Mouse (Mus musculus) cerebellum, adult 18-20 months (tissue): ENCODE results near the gene Lat2.

Experiments
- DNase-seq, 2 experiments: peaks; one replicate each; pipeline ENCODE4 v3.0.0; 2021

The Lat2 gene

GRCm38 (mm10) chr5:134611810-134612521 lies 2.9 kb downstream of the Lat2 start:
- no peak for DNase-seq

- DNase-seq: no peak
Measured at GRCm38 (mm10) chr5:134609916-134610643, 4.7 kb downstream of the Lat2 start.

- DNase-seq: no peak
Measured at GRCm38 (mm10) chr5:134607121-134607520, 7.7 kb downstream of the Lat2 start.

- DNase-seq: no peak
Measured at GRCm38 (mm10) chr5:134606314-134606713, 8.5 kb downstream of the Lat2 start.

- DNase-seq: no peak
Measured at GRCm38 (mm10) chr5:134604376-134604775, 10.4 kb downstream of the Lat2 start.

- no peak for DNase-seq
Measured at GRCm38 (mm10) chr5:134597711-134598110, 17.1 kb downstream of the Lat2 start.

- DNase-seq: no peak
Measured at GRCm38 (mm10) chr5:134593093-134593492, 21.7 kb downstream of the Lat2 start.

GRCm38 (mm10) chr5:134592026-134592581 lies 22.7 kb downstream of the Lat2 start:
- DNase-seq: peak; percentile 34 to 39

- DNase-seq: no peak
Measured at GRCm38 (mm10) chr5:134589900-134590299, 24.9 kb downstream of the Lat2 start.

GRCm38 (mm10) chr5:134584798-134585197 lies 30.0 kb downstream of the Lat2 start:
- DNase-seq: no peak

- DNase-seq: no peak
Measured at GRCm38 (mm10) chr5:134583884-134584213, 31.0 kb downstream of the Lat2 start.

GRCm38 (mm10) chr5:134583006-134583883 lies 31.6 kb downstream of the Lat2 start:
- DNase-seq: peak in 1 of 2 experiments; percentile 12

GRCm38 (mm10) chr5:134582221-134582907 lies 32.5 kb downstream of the Lat2 start:
- DNase-seq: peak; percentile 97 to 99

- no peak for DNase-seq
Measured at GRCm38 (mm10) chr5:134581146-134581545, 33.7 kb downstream of the Lat2 start, which contains the start of gene Rfc2. Gene Rfc2, plus strand, starts transcription at chr5:134581366.

GRCm38 (mm10) chr5:134579135-134579534 lies 35.7 kb downstream of the Lat2 start:
- no peak for DNase-seq

GRCm38 (mm10) chr5:134577534-134577933 lies 37.3 kb downstream of the Lat2 start:
- DNase-seq: no peak

- no peak for DNase-seq
Measured at GRCm38 (mm10) chr5:134576517-134577220, 38.2 kb downstream of the Lat2 start.

- DNase-seq: no peak
Measured at GRCm38 (mm10) chr5:134575833-134576232, 39.0 kb downstream of the Lat2 start.

- DNase-seq: no peak
Measured at GRCm38 (mm10) chr5:134572508-134573214, 42.2 kb downstream of the Lat2 start.

- peak; percentile 61 to 63 for DNase-seq
Measured at GRCm38 (mm10) chr5:134571730-134572507, 42.9 kb downstream of the Lat2 start.
